Mouse (Mus musculus) heart, postnatal 10 days (tissue): ENCODE data around the gene Iqsec1. TPM values are rescaled to one million over a fixed set of nuclear protein-coding genes. Genes with fewer than 3 reads are reported as not detected.

Source experiments
- DNase-seq, 2 experiments: peaks; one replicate each; pipeline ENCODE4 v3.0.0; 2021
- intact Hi-C: fragments of 180-260 bp; cut with DNase I; formaldehyde crosslinking; loops from one replicate; pipeline ENCODE4 v1.15.1; 2025
- total RNA-seq, 2 experiments: library from RNA; stranded (reverse); gene quantifications; 2 replicates each; pipeline ENCODE4 v1.2.3; 2021

The Iqsec1 gene
- total RNA-seq, 2 experiments from 2014 or later: 127 to 142 TPM

DNA sequence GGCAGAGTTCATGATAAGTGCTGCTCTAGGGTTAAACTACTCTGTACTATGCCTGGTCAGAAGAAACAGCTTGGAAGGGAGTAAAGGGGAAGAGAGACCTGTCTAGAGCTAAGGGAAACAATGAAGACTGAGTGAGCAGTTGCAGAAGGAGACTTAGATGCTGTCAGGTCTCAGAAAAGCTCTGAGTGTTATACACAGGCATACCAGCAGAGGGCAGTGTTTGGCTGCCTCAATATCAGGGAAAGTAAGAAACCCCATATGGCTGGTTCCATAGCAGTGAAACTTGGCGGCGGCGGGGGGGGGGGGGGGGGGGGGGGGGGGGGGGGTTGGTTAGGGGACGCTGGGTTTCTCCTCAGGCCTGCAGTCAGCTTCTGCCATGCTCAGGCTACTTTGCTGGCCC lies 169.5 kb downstream of the Iqsec1 start:
- DNase-seq: peak; percentile 71 to 84
- intact Hi-C loops: loop anchor here (1.0 to 5.0 kb wide), 6 partner anchors 82 to 462 kb away; no protein-coding TSS in a partner anchor

- no peak for DNase-seq
- intact Hi-C loops: loop anchor here (5.0 kb wide), 2 partner anchors 164 to 261 kb away; no protein-coding TSS in a partner anchor
Observed at GRCm38 (mm10) chr6:90816551-90816950, 171.9 kb downstream of the Iqsec1 start.

DNA sequence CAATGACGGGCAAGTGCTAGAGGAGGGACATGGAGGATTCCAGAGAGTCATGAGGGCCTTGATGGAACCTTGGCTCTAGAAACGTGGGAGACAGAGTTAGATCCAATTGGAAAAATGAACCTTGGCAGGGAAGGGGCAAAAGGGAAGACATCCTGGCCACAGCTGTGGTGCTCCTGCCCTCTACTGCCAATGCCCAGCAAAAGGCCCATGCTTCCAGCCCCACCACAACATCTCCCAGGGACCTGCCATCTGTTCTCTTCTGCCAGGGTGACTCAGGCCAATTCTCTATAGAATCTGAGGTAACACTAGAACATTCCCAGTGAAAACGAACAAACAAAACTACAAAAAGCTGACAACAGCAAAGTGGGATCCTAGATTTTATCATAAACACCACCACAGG lies 173.1 kb downstream of the Iqsec1 start:
- intact Hi-C loops: loop anchor here (5.0 kb wide), 2 partner anchors 163 to 262 kb away; no protein-coding TSS in a partner anchor
- no peak for DNase-seq

DNA sequence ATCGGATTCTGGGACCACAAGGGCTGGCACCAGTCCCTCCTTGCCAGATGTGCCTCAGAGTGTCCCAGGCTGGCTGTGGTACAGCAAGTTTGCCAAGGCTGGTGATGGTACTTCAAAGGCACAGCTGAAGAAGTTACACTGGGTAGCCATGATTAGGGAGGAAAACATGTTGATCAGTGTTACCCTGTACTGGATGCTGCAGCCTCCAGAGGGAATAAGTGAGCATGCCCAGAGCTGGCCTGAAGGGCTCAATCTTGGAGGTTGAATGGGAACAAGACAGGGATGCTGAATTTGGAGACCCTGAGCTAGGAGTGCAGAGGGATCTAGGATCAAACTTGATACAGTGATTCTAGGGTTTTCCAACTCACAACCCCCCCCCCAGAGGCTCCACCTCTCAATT lies 175.0 kb downstream of the Iqsec1 start:
- intact Hi-C loops: no loop called here
- DNase-seq: no peak

- intact Hi-C loops: no loop called here
- no peak for DNase-seq
Observed at GRCm38 (mm10) chr6:90812584-90812983, 175.9 kb downstream of the Iqsec1 start.

DNA sequence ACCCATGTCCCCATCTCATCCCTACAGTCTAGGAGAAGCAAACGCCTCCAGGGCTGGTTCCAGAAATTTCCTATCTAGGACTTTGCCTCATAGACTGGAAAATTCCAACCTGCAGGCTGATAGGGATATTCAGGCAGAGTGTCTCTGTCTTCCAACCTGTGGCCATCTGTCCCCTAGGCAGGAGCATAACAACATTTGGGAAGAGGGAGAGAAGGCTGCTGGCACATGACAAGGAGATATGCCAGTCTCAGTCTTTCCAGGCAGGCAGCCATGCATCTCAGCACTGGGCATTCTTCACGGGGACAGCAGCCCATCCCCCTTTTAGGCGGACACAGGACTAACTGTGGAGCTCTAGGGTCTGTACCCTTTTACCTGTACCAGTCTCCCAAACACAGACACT lies 176.4 kb downstream of the Iqsec1 start:
- DNase-seq: peak in 1 of 2 experiments; percentile 48

DNA sequence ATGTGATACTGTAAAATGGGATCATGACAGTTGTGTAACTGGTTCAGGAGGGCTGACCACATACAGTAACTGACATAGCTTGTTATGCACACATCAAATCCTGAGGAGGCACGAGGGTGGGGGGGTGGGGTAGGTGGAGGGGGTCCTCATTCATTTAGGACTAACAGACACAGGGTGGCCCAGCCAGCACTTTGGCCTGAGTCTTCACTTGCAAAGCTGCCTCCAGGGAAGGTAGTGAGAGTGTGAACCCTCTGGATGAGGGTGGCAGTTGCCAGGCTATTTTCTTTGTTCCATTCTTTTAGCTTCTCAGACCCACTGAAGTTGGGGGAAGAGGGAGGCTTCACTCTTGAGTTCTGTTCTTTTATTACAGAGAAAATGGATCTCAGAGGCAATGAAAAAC lies 177.9 kb downstream of the Iqsec1 start:
- DNase-seq: no peak
- intact Hi-C loops: no loop called here

More for the DNA sequence above, 176.4 kb downstream of the Iqsec1 start:
- intact Hi-C loops: no loop called here

- intact Hi-C loops: loop anchor here (2.0 kb wide), 1 partner anchor 73 kb away; no protein-coding TSS in a partner anchor
- DNase-seq: peak; percentile 68 to 78
Observed at GRCm38 (mm10) chr6:90809960-90810362, 178.5 kb downstream of the Iqsec1 start.

DNA sequence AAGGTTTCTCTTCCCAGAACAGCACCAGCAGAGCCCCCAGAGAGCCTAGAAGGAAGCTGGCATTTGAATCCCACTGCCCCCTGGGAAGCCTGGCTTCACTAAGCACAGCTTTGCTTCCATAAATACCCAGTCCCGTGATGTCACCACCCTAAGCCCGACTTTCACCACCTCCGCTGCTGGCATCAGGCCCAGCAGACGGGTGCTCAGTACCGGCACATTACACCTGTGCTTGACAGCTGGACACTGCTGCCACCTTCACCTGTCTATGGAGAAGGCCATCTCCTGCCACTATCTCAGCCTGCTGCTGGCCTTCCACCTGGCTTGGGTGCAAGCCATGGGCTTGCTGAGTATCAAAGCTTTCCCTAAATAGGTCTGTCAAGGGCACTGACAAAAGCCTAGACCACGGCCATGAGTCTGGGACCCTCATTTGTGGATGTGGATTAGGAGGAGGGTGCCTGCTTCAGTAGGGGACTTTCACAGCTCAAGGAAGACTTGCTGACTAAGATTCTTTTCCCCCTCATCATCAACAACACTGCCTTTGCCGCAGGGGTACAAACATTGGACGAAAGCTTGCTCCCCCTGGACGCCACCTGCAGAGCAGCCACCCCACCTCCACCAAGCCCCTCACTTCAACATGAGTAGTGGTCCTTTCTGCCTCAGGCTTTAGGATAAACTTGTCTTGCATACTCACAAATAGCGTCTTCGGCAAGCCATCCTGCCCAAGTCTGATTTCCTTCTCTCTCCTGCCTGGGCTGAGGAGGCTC lies 179.2 kb downstream of the Iqsec1 start:
- DNase-seq: peak; percentile 59 to 67
- intact Hi-C loops: loop anchor here (2.0 kb wide), 1 partner anchor 72 kb away; no protein-coding TSS in a partner anchor

DNA sequence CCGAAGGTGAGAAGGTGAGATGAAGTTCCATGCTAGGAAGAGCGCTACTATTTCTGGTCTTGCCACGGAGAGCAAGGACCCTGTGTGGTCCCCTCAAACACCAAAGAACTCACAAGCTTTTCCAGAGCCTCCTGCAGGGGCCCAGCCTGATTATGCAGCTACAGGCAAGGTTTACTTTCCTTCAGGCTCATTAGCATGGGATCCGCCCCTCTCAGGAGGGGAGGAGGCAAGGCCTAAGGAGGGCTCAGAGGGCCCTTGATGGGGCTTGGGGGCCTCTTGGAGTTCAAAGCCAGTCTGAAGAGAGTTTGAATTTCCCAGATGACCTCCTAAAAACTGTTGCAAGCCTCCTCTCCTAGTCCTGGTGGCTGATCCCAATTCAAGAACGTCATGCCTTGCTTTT lies 179.9 kb downstream of the Iqsec1 start:
- intact Hi-C loops: loop anchor here (2.0 kb wide), 1 partner anchor 72 kb away; no protein-coding TSS in a partner anchor
- DNase-seq: no peak

GRCm38 (mm10) chr6:90808134-90808533 lies 180.4 kb downstream of the Iqsec1 start:
- intact Hi-C loops: loop anchor here (2.0 kb wide), 1 partner anchor 71 kb away; no protein-coding TSS in a partner anchor
- DNase-seq: peak in 1 of 2 experiments; percentile 25

GRCm38 (mm10) chr6:90807581-90807980 lies 180.9 kb downstream of the Iqsec1 start:
- intact Hi-C loops: no loop called here
- DNase-seq: no peak

GRCm38 (mm10) chr6:90806743-90807142 lies 181.7 kb downstream of the Iqsec1 start:
- intact Hi-C loops: no loop called here
- no peak for DNase-seq

DNA sequence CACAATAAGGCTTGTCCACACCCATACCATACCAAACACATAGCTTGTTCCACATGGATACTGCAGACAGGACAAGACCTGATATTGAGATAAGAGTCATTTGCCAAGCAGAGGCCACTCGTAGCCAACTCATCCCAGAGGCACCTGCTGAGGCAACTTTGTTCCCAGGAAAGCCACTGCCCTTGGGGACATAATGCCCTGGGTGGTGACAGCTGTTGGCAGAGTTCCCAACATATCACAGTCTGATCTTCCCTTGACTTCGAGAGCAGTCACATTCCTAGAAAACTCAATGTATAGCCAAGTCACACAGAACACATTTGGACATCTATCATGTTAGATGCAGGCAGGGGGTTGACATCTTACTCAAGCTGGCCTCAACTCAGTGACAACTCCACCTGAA lies 183.4 kb downstream of the Iqsec1 start:
- intact Hi-C loops: no loop called here
- DNase-seq: no peak

GRCm38 (mm10) chr6:90804646-90805045 lies 183.8 kb downstream of the Iqsec1 start:
- intact Hi-C loops: no loop called here
- no peak for DNase-seq

DNA sequence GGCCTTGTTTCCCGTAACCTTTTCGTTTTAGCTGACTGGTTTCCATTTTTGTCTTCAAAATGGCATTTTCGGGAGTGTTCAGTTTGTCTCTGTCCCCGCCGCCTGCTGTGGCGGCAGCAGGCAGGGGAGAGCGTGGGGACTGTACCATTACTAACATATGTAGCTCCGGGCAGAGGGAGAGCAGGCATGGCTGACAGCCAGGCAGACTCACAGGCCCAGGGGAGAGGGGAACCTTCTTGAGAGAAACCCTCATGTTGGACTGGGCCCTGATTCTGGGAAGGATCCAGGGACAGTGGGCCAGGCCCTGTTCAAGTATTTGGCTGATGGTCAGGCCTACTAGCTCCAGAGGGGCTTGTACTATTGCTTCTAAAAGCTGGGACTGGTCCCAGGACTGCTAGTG lies 185.9 kb downstream of the Iqsec1 start:
- DNase-seq: no peak
- intact Hi-C loops: no loop called here

DNA sequence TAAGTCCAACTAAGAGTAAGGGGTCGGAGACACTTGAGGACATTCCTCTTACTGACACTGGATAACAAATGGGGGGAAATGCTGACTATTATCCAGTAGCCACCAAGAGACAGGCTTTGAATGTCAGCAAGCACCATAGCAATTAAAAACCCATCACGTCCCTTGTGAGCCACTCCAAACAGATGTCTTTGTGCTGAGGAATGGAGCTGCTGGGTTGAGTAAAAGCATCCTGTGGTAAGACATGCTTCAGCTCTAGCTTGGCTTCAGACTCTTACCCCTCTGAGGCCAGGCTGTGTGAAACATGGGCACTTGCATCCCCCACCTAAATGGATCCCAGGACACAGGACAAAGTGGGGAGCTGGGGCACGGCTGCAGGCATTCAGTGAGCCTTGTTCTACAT lies 186.4 kb downstream of the Iqsec1 start:
- no peak for DNase-seq
- intact Hi-C loops: no loop called here

DNA sequence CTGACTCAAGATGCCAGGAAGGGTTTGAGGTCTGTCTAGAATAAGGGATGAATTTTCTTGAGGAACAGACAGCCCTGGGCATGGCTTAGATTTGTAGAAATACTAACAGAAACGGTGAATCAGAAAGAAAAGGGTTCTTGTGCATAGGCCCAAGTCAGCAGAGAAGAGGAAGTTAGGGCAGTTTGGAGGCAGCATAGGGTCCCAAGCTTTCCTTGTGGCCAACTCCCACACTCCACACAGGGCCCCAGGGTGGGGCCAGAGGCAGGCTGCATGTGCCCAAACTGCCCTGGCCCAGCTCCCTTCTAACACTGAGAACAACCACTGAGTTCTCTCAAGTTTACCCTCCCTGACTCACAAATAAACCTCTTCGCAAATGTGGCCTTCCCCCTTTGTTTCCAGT lies 187.7 kb downstream of the Iqsec1 start:
- intact Hi-C loops: no loop called here
- no peak for DNase-seq

GRCm38 (mm10) chr6:90799116-90799515 lies 189.4 kb downstream of the Iqsec1 start:
- intact Hi-C loops: no loop called here
- DNase-seq: peak in 1 of 2 experiments; percentile 36

- DNase-seq: no peak
- intact Hi-C loops: no loop called here
Observed at GRCm38 (mm10) chr6:90798201-90798600, 190.3 kb downstream of the Iqsec1 start.

- intact Hi-C loops: no loop called here
- no peak for DNase-seq
Observed at GRCm38 (mm10) chr6:90796902-90797596, 191.4 kb downstream of the Iqsec1 start.

GRCm38 (mm10) chr6:90790901-90791300 lies 197.6 kb downstream of the Iqsec1 start:
- DNase-seq: no peak
- intact Hi-C loops: no loop called here
